Mouse (Mus musculus): ENCODE results near the gene Osbpl8. TPM values are rescaled to one million over a fixed set of nuclear protein-coding genes. Genes with fewer than 3 reads are reported as not detected.
"Not testable (repeated sequence)": the region's sequence is repeated elsewhere in the genome, so short reads cannot be mapped to it uniquely, and the experiment has no call there.

The Osbpl8 gene
- polyA plus RNA-seq, 1 experiment from 2014 or later = 315 TPM

DNA sequence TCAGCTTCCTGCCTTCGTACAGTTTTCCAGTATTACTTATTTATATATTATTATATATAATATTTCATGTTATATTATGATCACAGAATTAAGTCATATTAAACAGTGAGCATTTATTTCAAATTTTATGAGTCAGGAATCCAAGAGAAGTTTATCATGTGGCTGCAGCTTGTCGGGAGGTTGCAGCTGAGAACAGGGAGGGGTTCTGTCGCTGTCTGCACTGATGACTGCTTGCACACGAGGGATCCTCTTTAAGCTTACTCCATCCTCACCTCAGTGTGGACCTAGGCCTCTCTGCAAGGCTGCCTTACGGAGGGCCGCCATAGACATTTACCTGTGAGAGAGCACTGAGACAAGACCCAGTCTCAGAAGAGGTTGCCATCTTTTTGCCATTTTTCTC, 58.0 kb downstream of the Osbpl8 start:
- 88% methylated on average over 5 of the region's 6 CpGs for whole genome bisulfite sequencing (ENCODE audit: missing documents)
- H3K4me3 ChIP-seq (ENCODE audit: inconsistent target) = no peak overlapping the region
- H3K79me2 ChIP-seq (ENCODE audit: inconsistent target) = peaks cover 97% of the 10 kb centered on the region
- peaks cover 58% of the 10 kb centered on the region for H3K36me3 ChIP-seq (ENCODE audit: inconsistent target)
- H3K27ac ChIP-seq = no peak overlapping the region

DNA sequence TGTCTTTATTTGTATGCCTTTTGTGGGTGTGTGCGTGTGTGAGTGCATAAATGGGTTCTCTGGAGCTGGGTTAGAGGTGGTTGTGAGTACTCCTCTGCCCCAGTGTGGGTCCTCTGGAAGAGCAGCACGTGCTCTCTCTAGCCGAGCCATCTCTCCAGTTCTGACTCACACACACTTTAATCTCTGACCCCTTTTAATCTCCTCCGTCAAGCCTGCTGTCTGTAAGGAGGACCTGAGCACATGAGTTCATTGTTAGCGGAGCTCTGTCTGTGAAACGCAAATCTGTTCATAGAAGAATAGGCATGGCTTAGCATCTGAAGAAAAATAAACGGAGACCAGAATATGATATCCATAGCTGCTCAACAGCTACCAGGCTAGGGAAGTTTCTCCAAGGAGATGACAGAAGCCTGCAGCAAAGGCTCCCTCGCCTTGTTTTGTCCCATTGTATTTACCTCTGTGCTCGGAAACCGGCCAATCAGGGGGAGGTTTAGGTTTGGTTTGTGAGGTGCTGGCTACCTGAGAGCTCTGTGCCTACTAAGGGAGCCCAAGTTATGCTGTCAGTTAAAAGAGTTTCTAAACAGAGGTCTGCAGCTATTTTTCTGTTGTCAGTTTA, 58.8 kb downstream of the Osbpl8 start:
- no peak overlapping the region for H3K27ac ChIP-seq
- WGBS (ENCODE audit: missing documents) = 95% methylated on average over 9 of the region's 10 CpGs
- H3K4me3 ChIP-seq (ENCODE audit: inconsistent target) = no peak overlapping the region
- H3K36me3 ChIP-seq (ENCODE audit: inconsistent target) = peaks cover 66% of the 10 kb centered on the region
- H3K79me2 ChIP-seq (ENCODE audit: inconsistent target) = peaks cover 100% of the 10 kb centered on the region

DNA sequence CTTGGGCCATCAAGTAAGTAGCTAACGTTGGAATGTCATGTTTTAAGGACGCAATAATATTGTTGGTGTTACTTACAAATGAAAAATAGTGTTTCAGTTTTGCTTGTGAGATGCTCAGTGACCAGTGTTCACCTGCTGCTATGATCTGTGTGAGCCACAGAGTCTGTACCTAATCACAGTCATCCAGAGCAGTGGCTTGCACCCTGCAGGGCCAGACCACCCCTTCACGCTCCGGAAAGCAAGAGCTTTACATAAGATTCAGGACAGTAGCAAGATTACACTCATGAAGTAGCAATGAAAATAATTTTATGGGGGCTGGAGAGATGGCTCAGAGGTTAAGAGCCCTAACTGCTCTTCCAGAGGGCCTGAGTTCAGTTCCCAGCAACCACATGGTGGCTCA, 60.1 kb downstream of the Osbpl8 start:
- WGBS (ENCODE audit: missing documents) = 100% methylated on average over 4 of the region's 4 CpGs
- H3K27ac ChIP-seq = no peak overlapping the region
- peaks cover 68% of the 10 kb centered on the region for H3K36me3 ChIP-seq (ENCODE audit: inconsistent target)

DNA sequence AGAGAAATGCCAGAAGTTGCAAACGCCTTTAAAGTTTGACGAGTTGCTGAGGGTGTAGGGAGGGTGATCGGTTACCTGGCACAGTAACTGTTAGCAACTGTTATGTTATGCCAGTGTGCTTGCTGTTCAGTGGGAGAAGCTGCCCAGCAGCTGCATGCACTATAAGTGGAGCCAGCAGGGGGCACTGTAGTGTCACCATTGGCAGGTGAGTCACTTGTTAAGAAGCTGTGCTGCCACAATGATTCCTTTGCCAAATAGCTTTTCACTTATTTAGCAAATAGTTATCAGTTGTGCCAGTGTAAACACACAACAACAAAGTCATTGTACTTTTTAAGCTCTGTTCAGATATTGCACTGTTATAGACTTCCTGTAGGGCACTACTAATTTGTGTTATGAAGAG, 62.0 kb downstream of the Osbpl8 start:
- H3K4me3 ChIP-seq (ENCODE audit: inconsistent target) = no peak overlapping the region
- peaks cover 99% of the 10 kb centered on the region for H3K79me2 ChIP-seq (ENCODE audit: inconsistent target)
- no peak overlapping the region for H3K27ac ChIP-seq
- H3K36me3 ChIP-seq (ENCODE audit: inconsistent target) = peaks cover 61% of the 10 kb centered on the region
- 58% methylated on average over 3 of the region's 3 CpGs for WGBS (ENCODE audit: missing documents)

More for the DNA sequence above, 60.1 kb downstream of the Osbpl8 start:
- H3K4me3 ChIP-seq (ENCODE audit: inconsistent target) = no peak overlapping the region
- peaks cover 100% of the 10 kb centered on the region for H3K79me2 ChIP-seq (ENCODE audit: inconsistent target)

DNA sequence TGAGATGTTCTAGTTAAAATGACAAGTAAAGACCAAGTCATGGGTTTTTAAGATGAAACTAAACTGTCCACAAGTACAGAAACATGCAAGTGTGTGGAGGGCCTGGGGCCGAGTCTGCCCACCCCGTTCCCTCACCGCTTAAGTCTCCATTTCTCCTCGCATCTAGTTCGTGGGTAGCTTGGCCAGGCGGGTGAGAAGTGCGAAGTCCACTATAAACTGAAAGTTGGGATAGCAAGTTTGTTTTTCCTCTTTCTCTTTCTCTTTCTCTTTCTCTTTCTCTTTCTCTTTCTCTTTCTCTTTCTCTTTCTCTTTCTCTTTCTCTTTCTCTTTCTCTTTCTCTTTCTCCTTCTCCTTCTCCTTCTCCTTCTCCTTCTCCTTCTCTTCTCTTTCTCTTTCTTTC, 67.7 kb downstream of the Osbpl8 start:
- 88% methylated on average over 6 of the region's 7 CpGs for WGBS (ENCODE audit: missing documents)
- not testable (repeated sequence) for H3K4me3 ChIP-seq (ENCODE audit: inconsistent target); H3K27ac ChIP-seq
- peaks cover 56% of the 10 kb centered on the region for H3K36me3 ChIP-seq (ENCODE audit: inconsistent target)
- H3K79me2 ChIP-seq (ENCODE audit: inconsistent target) = peaks cover 99% of the 10 kb centered on the region

DNA sequence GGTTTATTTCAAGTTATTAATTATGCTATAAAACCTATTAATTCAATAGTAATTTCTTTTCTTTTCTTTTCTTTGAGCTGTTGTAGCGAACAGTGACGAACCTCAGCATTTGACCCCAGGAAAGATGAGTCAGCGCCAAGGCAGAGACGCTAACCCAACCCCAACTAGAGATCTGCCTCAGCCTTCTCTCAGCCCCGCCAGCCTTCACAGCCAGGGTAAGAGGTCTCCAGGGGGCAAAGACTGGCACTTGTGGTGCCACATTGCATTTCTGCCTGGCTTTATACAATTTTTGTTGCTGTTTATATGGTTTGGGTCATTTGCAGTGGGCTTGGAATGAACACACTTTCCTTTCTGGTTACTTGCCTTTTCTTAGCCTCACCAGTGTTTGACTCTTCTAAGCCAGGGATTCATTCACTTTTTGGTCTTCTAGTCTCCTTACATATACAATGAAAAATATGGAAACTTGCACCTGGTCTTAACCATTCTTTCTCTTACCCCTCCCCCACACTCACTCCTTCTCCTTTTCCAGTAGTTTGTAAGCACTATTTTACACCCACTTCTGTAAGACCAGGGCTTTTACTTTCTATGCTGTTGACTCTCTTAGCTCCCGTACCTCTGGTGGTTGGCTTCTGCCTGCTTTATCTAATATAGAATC, 69.1 kb downstream of the Osbpl8 start:
- H3K79me2 ChIP-seq (ENCODE audit: inconsistent target) = peaks cover 99% of the 10 kb centered on the region
- no peak overlapping the region for H3K27ac ChIP-seq
- WGBS (ENCODE audit: missing documents) = 92% methylated on average over 6 of the region's 6 CpGs
- peaks cover 56% of the 10 kb centered on the region for H3K36me3 ChIP-seq (ENCODE audit: inconsistent target)
- H3K4me3 ChIP-seq (ENCODE audit: inconsistent target) = no peak overlapping the region

DNA sequence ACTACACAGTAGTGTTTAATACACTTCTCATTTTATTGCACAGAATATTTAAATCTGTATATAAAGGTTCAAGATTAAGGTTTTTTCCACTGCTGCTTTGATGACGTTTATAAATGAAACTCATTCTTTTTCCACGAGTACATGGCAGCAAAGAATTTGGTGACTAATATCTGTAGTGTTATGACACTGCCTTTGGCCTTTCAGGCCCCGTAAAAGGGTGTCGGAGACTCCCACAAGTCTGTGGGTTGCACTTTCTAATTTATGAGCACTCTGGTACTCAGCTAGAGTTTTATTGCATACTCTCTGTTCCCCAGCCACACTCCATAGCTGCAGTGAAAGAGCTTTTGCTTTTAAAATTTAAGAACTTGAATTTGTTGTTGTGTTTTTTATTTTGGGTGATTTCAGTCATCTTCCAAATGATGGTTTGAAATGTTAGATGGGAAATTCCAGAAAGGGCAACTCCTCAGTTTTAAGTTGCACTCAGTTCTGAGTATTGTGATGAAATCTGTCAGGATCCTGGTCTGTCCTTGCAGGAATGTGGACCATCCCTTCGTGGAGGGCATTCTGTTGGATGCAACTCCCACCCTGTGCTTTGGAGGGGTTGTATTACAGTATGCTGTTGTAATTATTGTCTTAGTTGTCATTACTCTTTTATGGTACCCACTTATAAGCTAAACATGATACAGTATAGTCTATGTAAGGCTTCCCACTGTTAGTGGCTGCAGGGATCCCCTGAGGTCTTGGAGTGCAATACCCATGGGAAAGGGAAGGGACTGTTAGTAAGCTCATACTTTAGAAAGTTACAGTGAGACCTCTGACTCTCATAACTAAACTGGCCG, 70.1 kb downstream of the Osbpl8 start:
- Histone ChIP-seq H3K36me3 (ENCODE audit: inconsistent target) (peaks cover 60% of the 10 kb centered on the region), H3K4me3 (ENCODE audit: inconsistent target) (no peak overlapping the region), H3K79me2 (ENCODE audit: inconsistent target) (peaks cover 99% of the 10 kb centered on the region), H3K27ac (no peak overlapping the region)
- WGBS (ENCODE audit: missing documents) = 79% methylated on average over 6 of the region's 6 CpGs

DNA sequence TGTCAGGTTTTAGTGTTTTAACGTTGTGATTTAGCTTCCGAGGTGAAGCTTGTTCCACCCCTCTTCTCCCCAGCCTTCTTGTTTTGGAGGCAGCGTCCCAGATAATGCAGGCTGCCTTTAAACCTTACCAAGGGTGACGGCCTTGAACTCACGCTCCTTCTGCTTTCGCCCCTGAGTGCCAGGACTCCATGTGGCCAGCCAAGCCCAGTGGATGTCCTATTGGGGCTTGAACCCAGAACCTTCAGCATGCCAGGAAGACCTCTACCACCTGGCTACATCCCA, 70.7 kb downstream of the Osbpl8 start:
- Histone ChIP-seq H3K36me3 (ENCODE audit: inconsistent target) (peaks cover 66% of the 10 kb centered on the region), H3K4me3 (ENCODE audit: inconsistent target) (no peak overlapping the region), H3K27ac (no peak overlapping the region), H3K79me2 (ENCODE audit: inconsistent target) (peaks cover 100% of the 10 kb centered on the region)
- 94% methylated on average over 6 of the region's 6 CpGs for WGBS (ENCODE audit: missing documents)

DNA sequence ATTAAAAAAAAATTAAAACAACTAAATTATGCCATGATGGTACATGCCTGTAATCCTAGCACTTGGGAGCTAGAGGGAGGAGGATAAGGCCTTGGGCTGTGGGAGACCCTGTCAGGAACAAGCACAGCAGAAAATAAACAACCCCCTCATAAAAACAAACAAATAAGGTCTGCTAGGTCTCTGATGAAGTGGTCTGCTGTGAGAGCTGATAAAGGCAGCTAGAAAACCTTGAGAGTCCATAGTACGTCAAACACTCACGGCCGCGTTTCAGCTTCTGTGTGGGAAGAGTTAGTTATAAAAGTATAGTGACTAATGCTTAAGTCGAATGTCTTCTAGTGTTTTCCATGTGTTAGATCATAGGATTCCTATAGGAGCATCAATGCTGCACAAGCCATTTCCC, 72.9 kb downstream of the Osbpl8 start:
- Histone ChIP-seq H3K4me3 (ENCODE audit: inconsistent target) (no peak overlapping the region), H3K27ac (no peak overlapping the region), H3K36me3 (ENCODE audit: inconsistent target) (peaks cover 74% of the 10 kb centered on the region), H3K79me2 (ENCODE audit: inconsistent target) (peaks cover 100% of the 10 kb centered on the region)
- 89% methylated on average over 5 of the region's 5 CpGs for WGBS (ENCODE audit: missing documents)

DNA sequence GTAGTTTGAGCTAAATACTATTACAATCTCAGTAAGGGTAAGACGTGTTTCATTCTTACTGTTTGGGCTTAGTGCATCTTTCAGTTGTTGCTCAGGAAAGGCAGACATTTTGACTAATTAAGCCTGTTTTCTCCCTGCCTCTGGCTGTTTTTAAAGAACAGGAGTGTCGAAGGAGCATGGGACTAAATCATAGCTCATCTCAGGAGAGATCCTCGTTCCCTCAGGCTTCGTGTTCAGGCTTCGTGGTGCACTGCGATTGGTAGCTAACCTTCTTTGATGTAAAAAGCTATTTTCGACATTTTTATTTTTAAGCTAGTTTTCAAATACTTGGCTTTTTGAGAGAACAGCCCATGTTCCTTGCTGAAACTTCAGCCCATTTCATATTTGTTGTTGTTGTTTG, 78.1 kb downstream of the Osbpl8 start:
- 90% methylated on average over 2 of the region's 7 CpGs for WGBS (ENCODE audit: missing documents)
- Histone ChIP-seq H3K4me3 (ENCODE audit: inconsistent target) (no peak overlapping the region), H3K27ac (no peak overlapping the region)

DNA sequence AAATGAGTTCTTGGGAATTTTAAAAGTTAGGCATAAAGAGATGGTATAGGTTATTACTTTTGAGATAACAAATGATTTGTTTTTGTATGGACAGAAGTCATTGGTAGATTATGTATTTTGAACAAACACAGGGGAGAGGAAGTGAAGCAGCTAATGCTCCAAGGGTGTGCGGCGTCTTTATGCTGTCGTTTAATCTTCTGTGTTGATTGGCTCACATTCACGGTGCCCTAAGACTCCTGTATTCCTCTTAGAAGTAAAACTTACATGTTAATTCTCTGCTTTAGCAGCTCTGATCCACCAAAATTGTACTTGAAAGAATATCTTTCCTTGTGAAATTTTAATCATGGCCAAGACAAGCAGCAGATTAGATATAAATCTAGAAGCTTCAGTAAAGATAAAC, 83.1 kb downstream of the Osbpl8 start:
- no peak overlapping the region for H3K27ac ChIP-seq
- H3K79me2 ChIP-seq (ENCODE audit: inconsistent target) = peaks cover 100% of the 10 kb centered on the region
- H3K36me3 ChIP-seq (ENCODE audit: inconsistent target) = peaks cover 15% of the 10 kb centered on the region
- H3K4me3 ChIP-seq (ENCODE audit: inconsistent target) = no peak overlapping the region
- WGBS (ENCODE audit: missing documents) = 79% methylated on average over 4 of the region's 4 CpGs

More for the DNA sequence above, 78.1 kb downstream of the Osbpl8 start:
- peaks cover 44% of the 10 kb centered on the region for H3K36me3 ChIP-seq (ENCODE audit: inconsistent target)
- H3K79me2 ChIP-seq (ENCODE audit: inconsistent target) = peaks cover 100% of the 10 kb centered on the region

DNA sequence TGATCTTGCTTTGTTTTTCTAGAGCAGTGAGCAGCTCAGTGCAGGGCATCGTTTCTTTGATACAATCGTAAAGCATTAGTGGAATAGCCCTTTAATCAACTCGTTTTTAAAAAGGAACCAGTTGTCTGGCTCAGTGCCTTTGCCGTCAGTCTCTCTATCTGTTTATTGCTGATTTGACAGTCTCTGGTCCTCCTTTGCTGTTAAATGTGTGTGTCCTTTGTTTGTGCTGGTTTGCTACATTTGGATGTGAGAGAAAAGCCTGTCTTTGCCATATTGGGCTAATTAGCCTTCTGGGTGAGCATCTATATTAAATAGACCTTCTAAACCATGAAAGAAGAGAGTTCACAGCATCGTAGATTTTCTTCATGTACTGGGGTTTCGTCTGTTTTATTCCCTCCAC, 83.6 kb downstream of the Osbpl8 start:
- 75% methylated on average over 6 of the region's 6 CpGs for WGBS (ENCODE audit: missing documents)
- Histone ChIP-seq H3K4me3 (ENCODE audit: inconsistent target) (no peak overlapping the region), H3K36me3 (ENCODE audit: inconsistent target) (peaks cover 12% of the 10 kb centered on the region), H3K27ac (no peak overlapping the region), H3K79me2 (ENCODE audit: inconsistent target) (peaks cover 100% of the 10 kb centered on the region)

DNA sequence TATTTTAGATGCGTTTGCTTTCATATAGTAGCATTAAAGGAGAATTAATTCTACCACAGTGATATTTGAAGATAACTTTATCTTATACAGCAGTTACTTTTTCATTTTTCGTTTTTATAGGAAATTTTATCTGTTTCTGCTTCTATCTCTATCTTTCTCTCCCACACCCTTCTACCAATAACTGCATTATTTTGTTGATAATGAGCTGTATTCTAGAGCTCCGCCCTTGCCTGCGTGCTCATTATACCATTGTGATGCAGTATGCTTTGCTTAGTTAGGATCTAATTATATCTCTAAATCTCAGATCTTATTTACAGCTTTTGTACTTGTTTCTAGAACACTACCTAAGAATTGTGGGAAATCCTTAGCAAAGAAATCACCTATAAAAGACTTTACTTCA, 85.6 kb downstream of the Osbpl8 start:
- Histone ChIP-seq H3K79me2 (ENCODE audit: inconsistent target) (peaks cover 100% of the 10 kb centered on the region), H3K4me3 (ENCODE audit: inconsistent target) (no peak overlapping the region), H3K27ac (no peak overlapping the region), H3K36me3 (ENCODE audit: inconsistent target) (peaks cover 23% of the 10 kb centered on the region)
- 96% methylated on average over 4 of the region's 4 CpGs for WGBS (ENCODE audit: missing documents)

DNA sequence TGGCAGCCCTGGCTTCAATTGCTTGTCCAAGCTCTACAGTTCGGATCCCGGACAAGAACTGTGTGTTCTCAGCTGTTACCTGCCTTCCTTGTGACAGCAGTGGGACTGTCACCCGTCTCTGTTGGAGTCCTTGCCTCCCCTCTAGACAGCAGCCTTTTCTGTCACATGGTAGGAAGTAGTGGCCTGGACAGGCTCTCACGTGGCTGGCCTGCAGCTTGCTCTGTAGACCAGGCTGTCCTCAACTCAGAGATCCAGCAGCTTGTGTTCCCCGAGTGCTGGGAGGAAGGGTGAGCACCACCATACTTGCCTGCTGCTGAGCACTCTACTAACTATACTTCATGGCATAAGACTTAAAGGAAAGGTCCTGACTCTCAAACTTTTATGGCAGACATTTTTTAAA, 87.1 kb downstream of the Osbpl8 start:
- WGBS (ENCODE audit: missing documents) = 67% methylated on average over 5 of the region's 5 CpGs
- Histone ChIP-seq H3K27ac (no peak overlapping the region), H3K79me2 (ENCODE audit: inconsistent target) (peaks cover 100% of the 10 kb centered on the region), H3K4me3 (ENCODE audit: inconsistent target) (no peak overlapping the region), H3K36me3 (ENCODE audit: inconsistent target) (peaks cover 38% of the 10 kb centered on the region)

DNA sequence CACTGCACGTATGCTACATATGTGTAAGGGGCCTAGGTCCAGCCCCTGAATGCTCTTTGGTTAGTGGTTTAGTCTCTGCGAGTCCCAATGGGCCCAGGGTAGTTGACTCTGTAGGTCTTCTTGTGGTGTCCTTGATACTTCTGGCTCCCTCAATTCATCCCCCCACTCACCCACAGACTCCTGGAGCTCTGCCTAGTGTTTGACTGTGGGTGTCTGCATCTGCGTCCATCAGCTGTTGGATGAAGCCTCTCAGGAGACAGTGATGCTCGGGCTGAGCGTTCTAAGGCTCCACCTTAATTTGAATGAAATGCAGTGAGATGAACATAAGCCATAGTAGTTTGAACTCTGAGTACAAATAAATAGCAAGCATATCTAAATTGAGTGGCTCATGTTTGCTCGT, 90.7 kb downstream of the Osbpl8 start:
- H3K4me3 ChIP-seq (ENCODE audit: inconsistent target) = no peak overlapping the region
- 89% methylated on average over 6 of the region's 6 CpGs for WGBS (ENCODE audit: missing documents)
- no peak overlapping the region for H3K27ac ChIP-seq

More for the DNA sequence above, 90.7 kb downstream of the Osbpl8 start:
- Histone ChIP-seq H3K79me2 (ENCODE audit: inconsistent target) (peaks cover 100% of the 10 kb centered on the region), H3K36me3 (ENCODE audit: inconsistent target) (peaks cover 37% of the 10 kb centered on the region)
